Comparison of ENCODE assay signal across 19 mouse cellular contexts in the genomic region with DNA sequence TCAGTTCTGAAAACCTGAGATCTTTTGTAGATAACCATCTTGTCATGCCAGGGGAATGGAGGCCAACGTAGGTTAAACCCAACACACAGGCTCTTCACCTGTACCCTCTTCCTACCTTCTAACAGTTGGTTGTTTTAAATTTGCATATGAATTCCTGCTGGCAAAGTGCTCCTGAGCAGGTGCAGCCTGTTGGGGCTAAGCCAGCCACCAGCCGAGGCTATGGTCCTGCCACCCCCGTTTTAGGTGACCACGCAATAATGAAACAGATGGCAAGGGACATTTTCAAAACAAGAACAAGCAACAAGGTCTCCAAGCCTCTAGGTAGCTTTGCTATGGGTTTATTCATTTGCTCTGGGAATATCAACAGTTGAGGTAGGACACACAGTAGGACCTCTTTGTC. TPM values are rescaled to one million over a fixed set of nuclear protein-coding genes. Genes with fewer than 3 reads are reported as not detected.
DNase-seq lines count a peak whose midpoint lies in the region; ATAC-seq lines count a peak whose summit lies in the region.
"Had no signal": no experiment of that assay in that cellular context is flagged by ENCODE, and none has a peak within 500 bp of the region (broad histone marks: within the 10 kb centered on the region; RNA-seq: fewer than 3 reads in every experiment).

No protein-coding gene starts in this region.

- H3K9ac ChIP-seq in liver, embryonic 11.5 days (ENCODE audit: low read depth, low read length) = no peak overlapping the region
- H3K9ac ChIP-seq in hindbrain, embryonic 14.5 days = no peak overlapping the region
- H3K9ac ChIP-seq: embryonic facial prominence, embryonic 12.5 days; forebrain, embryonic 15.5 days; heart, embryonic 15.5 days; hindbrain, embryonic 13.5 days; intestine, embryonic 15.5 days had no signal

- H3K4me2 ChIP-seq in liver, embryonic 11.5 days = no peak overlapping the region
- H3K4me2 ChIP-seq in hindbrain, embryonic 14.5 days (replicated peaks) = no peak overlapping the region
- H3K4me2 ChIP-seq: embryonic facial prominence, embryonic 12.5 days; forebrain, embryonic 15.5 days; heart, embryonic 11.5 days; heart, embryonic 15.5 days; hindbrain, embryonic 13.5 days; intestine, embryonic 15.5 days had no signal

- no peaks in the 10 kb centered on the region for H3K9me3 ChIP-seq in liver, embryonic 11.5 days (ENCODE audit: control insufficient read depth, low read length)
- no peaks in the 10 kb centered on the region for H3K9me3 ChIP-seq in hindbrain, embryonic 14.5 days (ENCODE audit: control insufficient read depth, low read length)
- H3K9me3 ChIP-seq: embryonic facial prominence, embryonic 12.5 days; forebrain, embryonic 15.5 days; heart, embryonic 15.5 days; hindbrain, embryonic 13.5 days; intestine, embryonic 15.5 days had no signal

- no peaks in the 10 kb centered on the region for H3K4me1 ChIP-seq in liver, embryonic 11.5 days (replicated peaks; ENCODE audit: control insufficient read depth, insufficient read depth, low read length)
- no peaks in the 10 kb centered on the region for H3K4me1 ChIP-seq in hindbrain, embryonic 14.5 days (replicated peaks; ENCODE audit: control insufficient read depth, insufficient read depth, low read length)
- H3K4me1 ChIP-seq: hindbrain, embryonic 13.5 days; intestine, embryonic 15.5 days had no signal

- ATAC-seq in liver, embryonic 11.5 days (replicated peaks; ENCODE audit: low FRiP score) = no peak
- no peak for ATAC-seq in hindbrain, embryonic 14.5 days (ENCODE audit: low FRiP score)
- ATAC-seq: forebrain, embryonic 15.5 days; intestine, embryonic 15.5 days had no signal

- H3K27ac ChIP-seq in liver, embryonic 11.5 days (ENCODE audit: low read depth, low read length) = no peak overlapping the region
- no peak overlapping the region for H3K27ac ChIP-seq in hindbrain, embryonic 14.5 days
- H3K27ac ChIP-seq: embryonic facial prominence, embryonic 12.5 days; forebrain, embryonic 15.5 days; heart, embryonic 15.5 days; hindbrain, embryonic 13.5 days; intestine, embryonic 15.5 days had no signal

- no peaks in the 10 kb centered on the region for H3K36me3 ChIP-seq in liver, embryonic 11.5 days (ENCODE audit: control insufficient read depth, insufficient read depth, low read length)
- peaks cover 29% of the 10 kb centered on the region; the same call in 1 of the 2 replicates for H3K36me3 ChIP-seq in hindbrain, embryonic 14.5 days (replicated peaks; ENCODE audit: control insufficient read depth, insufficient read depth)
- H3K36me3 ChIP-seq: embryonic facial prominence, embryonic 12.5 days; heart, embryonic 15.5 days; intestine, embryonic 15.5 days had no signal

- no peaks in the 10 kb centered on the region for H3K27me3 ChIP-seq in liver, embryonic 11.5 days (replicated peaks; ENCODE audit: control insufficient read depth, insufficient read depth, low read length)
- H3K27me3 ChIP-seq in hindbrain, embryonic 14.5 days (ENCODE audit: control insufficient read depth, insufficient read depth, low read length) = no peaks in the 10 kb centered on the region
- H3K27me3 ChIP-seq: forebrain, embryonic 15.5 days; heart, embryonic 15.5 days; hindbrain, embryonic 13.5 days; intestine, embryonic 15.5 days had no signal

- 77% methylated on average over 4 of the region's 4 CpGs for WGBS in liver, embryonic 11.5 days
- WGBS in hindbrain, embryonic 14.5 days = 92% methylated on average over 4 of the region's 4 CpGs

- DNase-seq in A20 (ENCODE audit: low read depth, low spot score) = peak; percentile 24
- DNase-seq in cerebellum, adult 11 months = peak; percentile 90
- peak; percentile 88 for DNase-seq in cerebellum, adult 8-10 months
- DNase-seq in cerebellum, postnatal 14 days = peak; percentile 81 to 91
- DNase-seq in kidney, adult 8-10 months = no peak
- no peak for DNase-seq in liver, embryonic 11.5 days (ENCODE audit: low spot score)
- DNase-seq in hindbrain, embryonic 14.5 days (ENCODE audit: low spot score) = no peak
- DNase-seq: adrenal gland, adult 8-10 months; adrenal gland, postnatal 36 days; gastrocnemius, postnatal 36 days; heart, adult 18-20 months; heart, postnatal 14 days; kidney, adult 18-20 months had no signal

- H3K4me3 ChIP-seq in liver, embryonic 11.5 days (ENCODE audit: low read depth, low read length) = no peak overlapping the region
- H3K4me3 ChIP-seq in hindbrain, embryonic 14.5 days (replicated peaks; ENCODE audit: low read length) = no peak overlapping the region
- H3K4me3 ChIP-seq: embryonic facial prominence, embryonic 12.5 days; forebrain, embryonic 15.5 days; heart, embryonic 15.5 days; hindbrain, embryonic 13.5 days; intestine, embryonic 15.5 days had no signal

RNA-seq across cellular contexts. Expression of a gene that starts 51.2 kb away (rescaled TPM):
- polyA plus RNA-seq in liver, embryonic 11.5 days (2014; fragmentation: Nextera tagmentation; extraction: Ambion mirVana) = 71.8 and 86.2 TPM in 2 replicates
- 62.7 and 70.8 TPM in 2 replicates for polyA plus RNA-seq in hindbrain, embryonic 14.5 days (2014; fragmentation: Nextera tagmentation; extraction: Ambion mirVana)

Comparison
In these comparisons a context has a peak if more than half of its experiments do, and no peak if none do; other contexts are left out.
1. DNase-seq: peak in A20 (single experiment), cerebellum, adult 11 months (single experiment), cerebellum, adult 8-10 months (single experiment) and cerebellum, postnatal 14 days (2 of 2); none in kidney, adult 8-10 months (0 of 2), liver, embryonic 11.5 days (single experiment) and hindbrain, embryonic 14.5 days (single experiment).